Mouse (Mus musculus) kidney, postnatal 10 days (tissue): ENCODE results near the gene Hspb6.
A peak's percentile ranks its signal among the peaks of the same experiment; 100 is the strongest.

Experiments used
- DNase-seq: peaks from one replicate; pipeline ENCODE4 v3.0.0; 2021; ENCODE audit warnings: mixed read lengths

Gene Hspb6

GRCm38 (mm10) chr7:30552102-30553020, at the start of gene Hspb6, which contains the start of gene Proser3:
TSS of gene Hspb6 (plus strand) at chr7:30552178.
TSS of gene Proser3 (minus strand) at chr7:30552299.
- peak; percentile 98 for DNase-seq

GRCm38 (mm10) chr7:30508061-30508460, 43.9 kb upstream of the Hspb6 start:
- DNase-seq, result no peak

- DNase-seq, result no peak
These were observed 36.8 kb upstream of the Hspb6 start for GRCm38 (mm10) chr7:30515003-30515760.

- no peak for DNase-seq
These were observed 33.7 kb upstream of the Hspb6 start for GRCm38 (mm10) chr7:30518325-30518724.

GRCm38 (mm10) chr7:30520396-30520795, 31.6 kb upstream of the Hspb6 start:
- peak; percentile 56 for DNase-seq

- no peak for DNase-seq
These were observed 31.1 kb upstream of the Hspb6 start for GRCm38 (mm10) chr7:30520856-30521255.

GRCm38 (mm10) chr7:30522871-30523270, 29.1 kb upstream of the Hspb6 start:
- peak; percentile 41 for DNase-seq

GRCm38 (mm10) chr7:30524487-30524886, 27.5 kb upstream of the Hspb6 start:
- no peak for DNase-seq

GRCm38 (mm10) chr7:30525954-30526353, 26.0 kb upstream of the Hspb6 start:
- no peak for DNase-seq

GRCm38 (mm10) chr7:30526399-30526798, 25.6 kb upstream of the Hspb6 start:
- no peak for DNase-seq

- DNase-seq, result no peak
These were observed 25.0 kb upstream of the Hspb6 start for GRCm38 (mm10) chr7:30526981-30527380.

- DNase-seq, result no peak
These were observed 20.6 kb upstream of the Hspb6 start for GRCm38 (mm10) chr7:30531291-30531815.

GRCm38 (mm10) chr7:30532931-30533330, 19.0 kb upstream of the Hspb6 start:
- peak; percentile 80 for DNase-seq

- DNase-seq, result no peak
These were observed 17.9 kb upstream of the Hspb6 start for GRCm38 (mm10) chr7:30533941-30534632.

- peak; percentile 98 for DNase-seq
These were observed 17.1 kb upstream of the Hspb6 start, which contains the start of gene Arhgap33 for GRCm38 (mm10) chr7:30534633-30535577. TSS of gene Arhgap33 (minus strand) at chr7:30535060.

- DNase-seq, result no peak
These were observed 11.4 kb upstream of the Hspb6 start for GRCm38 (mm10) chr7:30540572-30540971.

GRCm38 (mm10) chr7:30544327-30544726, 7.7 kb upstream of the Hspb6 start:
- no peak for DNase-seq

- DNase-seq, result no peak
These were observed 2.1 kb upstream of the Hspb6 start for GRCm38 (mm10) chr7:30549880-30550279.

- no peak for DNase-seq
These were observed 1.4 kb upstream of the Hspb6 start for GRCm38 (mm10) chr7:30550603-30551002.

- no peak for DNase-seq
These were observed 405 bp upstream of the Hspb6 start for GRCm38 (mm10) chr7:30551445-30552101.

- DNase-seq, result peak; percentile 62
These were observed 1.1 kb downstream of the Hspb6 start for GRCm38 (mm10) chr7:30553021-30553589.
